Mouse (Mus musculus) neural tube, embryonic 10.5 days (tissue): ENCODE measurements around the gene Opn3.

Source experiments
- DNase-seq: peaks from one replicate; pipeline ENCODE4 v3.0.0-alpha.2; 2017; ENCODE audit warnings: low spot score; ENCODE audit errors: extremely low spot score

Gene Opn3

DNA sequence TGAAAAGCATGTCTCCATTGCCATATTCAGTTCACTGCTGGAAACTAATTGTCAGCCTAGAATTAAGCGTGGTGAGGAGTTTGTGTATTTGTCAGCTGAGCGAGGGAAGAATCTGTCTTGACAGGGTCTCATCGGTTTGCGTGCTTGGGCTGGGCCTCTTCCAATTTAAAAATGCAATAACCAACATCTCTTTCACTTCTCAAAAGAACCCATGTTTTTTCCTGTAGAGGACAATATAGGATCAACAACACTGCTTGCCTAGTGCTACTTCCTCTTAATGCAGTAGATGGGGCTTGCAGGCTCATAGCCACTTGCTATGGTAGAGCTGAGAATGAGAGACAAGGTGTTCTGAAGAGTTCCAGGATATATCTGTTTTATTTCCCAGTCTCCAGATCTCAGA lies 32.7 kb downstream of the Opn3 start:
- no peak for DNase-seq

GRCm38 (mm10) chr1:175648615-175649014 lies 44.0 kb downstream of the Opn3 start:
- no peak for DNase-seq

- DNase-seq, result no peak
Observed at GRCm38 (mm10) chr1:175646952-175647351, 45.6 kb downstream of the Opn3 start.

DNA sequence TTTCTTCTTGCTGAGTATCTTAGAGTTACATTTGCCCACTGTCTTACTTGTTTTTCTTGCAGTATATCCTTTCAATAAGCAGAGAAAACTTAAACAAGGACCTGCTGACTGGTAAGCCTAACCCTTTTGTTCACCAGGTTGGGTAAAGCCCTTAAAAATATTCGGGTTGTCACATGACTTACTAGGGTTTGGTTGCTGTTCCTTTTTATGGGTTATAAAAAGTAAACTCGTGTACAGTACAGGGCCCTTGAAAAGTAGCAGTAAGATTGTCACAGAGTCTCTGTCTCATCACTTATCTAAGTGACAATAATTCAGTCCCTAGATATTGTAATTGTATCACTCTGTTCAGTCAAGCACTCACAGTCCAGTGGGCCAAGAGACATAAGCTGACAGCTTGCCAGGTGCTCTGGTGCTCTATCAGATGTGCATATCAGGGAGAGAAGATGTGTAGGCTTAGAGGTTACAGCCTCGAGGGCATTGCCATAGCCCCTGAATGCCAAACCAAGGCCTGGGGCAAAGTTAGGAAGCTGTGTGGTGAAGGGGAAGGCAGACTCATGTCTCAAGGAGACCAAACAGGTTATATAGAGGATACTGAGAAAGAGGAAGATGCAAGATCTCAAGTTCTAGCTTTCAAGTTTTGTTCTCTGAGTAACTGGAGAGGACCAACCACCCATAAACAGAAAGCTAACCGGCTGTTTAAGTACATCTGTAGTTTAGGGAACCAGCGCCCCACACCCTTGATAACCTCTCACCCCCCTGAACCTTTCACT lies 48.9 kb downstream of the Opn3 start:
- DNase-seq, result no peak

- no peak for DNase-seq
Observed at GRCm38 (mm10) chr1:175640435-175641150, 52.0 kb downstream of the Opn3 start.

GRCm38 (mm10) chr1:175639072-175639471 lies 53.5 kb downstream of the Opn3 start:
- DNase-seq, result no peak

- no peak for DNase-seq
Observed at GRCm38 (mm10) chr1:175637677-175638076, 54.9 kb downstream of the Opn3 start.

DNA sequence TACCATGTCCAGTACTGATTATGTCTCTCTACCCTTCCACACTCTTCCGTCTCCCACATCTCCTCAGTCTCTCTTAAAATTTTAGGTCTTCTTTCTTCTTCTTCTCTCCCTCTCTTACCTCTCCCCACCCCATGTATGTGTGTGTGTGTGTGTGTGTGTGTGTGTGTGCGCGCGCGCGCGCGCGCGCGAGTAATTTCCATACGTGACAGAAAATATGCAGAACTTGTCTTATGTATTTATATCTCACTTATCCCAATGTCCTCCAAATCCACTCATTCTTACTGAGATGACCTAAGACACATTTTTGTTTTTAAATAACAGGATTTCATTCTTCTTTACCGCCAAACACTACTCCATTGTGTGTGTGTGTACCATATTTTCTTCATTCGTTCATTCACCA lies 60.1 kb downstream of the Opn3 start:
- no peak for DNase-seq

DNA sequence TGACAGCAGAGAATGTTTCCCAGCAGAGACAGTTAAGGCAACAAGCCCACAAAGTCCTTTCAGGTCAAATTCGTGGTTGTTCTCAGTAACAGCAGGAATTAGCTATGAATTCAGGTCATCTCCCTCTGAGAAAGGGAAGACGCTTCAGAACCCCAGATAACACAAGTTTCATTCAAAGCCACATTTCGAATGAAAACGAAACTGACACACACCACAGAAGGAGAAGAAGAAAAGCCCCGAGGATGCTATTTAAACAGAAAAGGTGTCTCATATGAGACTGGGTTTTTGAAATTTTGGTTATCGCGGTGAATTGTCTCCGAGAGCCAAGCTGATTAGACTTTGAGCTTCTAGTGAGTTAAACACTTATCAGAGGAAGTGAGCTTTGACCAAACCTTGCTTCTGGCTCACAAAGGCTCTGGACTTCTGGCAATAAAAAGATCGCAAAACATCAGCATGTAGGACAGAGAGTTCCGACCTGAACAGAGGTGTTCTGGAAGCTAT lies 60.8 kb downstream of the Opn3 start:
- no peak for DNase-seq

DNA sequence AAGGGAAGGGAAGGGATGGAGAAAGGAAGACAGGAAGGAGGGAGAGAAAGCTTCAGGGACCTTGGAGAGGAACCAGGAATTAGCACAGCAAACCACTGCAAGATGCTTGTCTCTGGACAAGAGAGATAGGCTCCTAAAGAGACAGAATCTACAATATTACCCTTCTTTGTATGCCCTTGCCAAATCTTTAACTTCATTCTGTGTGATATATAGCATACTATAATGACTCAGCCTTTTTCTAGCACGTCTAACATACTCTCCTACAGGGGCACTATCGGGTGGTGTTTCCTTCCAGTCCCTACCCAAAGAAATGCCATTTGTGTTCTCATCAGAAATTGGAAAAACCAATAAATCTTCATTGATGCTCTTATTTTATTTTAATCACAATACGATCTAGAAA lies 61.5 kb downstream of the Opn3 start:
- no peak for DNase-seq

DNA sequence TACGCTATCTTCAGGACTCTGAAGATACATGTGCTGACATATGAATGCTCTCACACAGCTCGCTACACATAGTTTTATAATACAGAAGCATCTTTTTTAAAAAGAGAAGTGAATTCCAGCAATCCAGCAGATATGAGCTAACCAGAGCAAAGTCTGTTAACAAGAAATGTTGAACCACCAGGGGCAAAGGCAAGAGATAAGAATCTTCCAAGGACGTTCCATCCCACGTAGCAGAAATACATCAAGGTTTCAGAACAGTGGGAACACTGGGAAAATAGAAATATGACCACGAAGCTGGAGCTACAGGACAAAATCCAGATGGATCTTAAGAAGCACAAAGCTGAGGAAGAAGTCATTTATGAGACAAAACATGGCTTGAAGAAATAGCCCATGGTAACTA lies 62.2 kb downstream of the Opn3 start:
- no peak for DNase-seq

GRCm38 (mm10) chr1:175629248-175629647 lies 63.3 kb downstream of the Opn3 start:
- no peak for DNase-seq

DNA sequence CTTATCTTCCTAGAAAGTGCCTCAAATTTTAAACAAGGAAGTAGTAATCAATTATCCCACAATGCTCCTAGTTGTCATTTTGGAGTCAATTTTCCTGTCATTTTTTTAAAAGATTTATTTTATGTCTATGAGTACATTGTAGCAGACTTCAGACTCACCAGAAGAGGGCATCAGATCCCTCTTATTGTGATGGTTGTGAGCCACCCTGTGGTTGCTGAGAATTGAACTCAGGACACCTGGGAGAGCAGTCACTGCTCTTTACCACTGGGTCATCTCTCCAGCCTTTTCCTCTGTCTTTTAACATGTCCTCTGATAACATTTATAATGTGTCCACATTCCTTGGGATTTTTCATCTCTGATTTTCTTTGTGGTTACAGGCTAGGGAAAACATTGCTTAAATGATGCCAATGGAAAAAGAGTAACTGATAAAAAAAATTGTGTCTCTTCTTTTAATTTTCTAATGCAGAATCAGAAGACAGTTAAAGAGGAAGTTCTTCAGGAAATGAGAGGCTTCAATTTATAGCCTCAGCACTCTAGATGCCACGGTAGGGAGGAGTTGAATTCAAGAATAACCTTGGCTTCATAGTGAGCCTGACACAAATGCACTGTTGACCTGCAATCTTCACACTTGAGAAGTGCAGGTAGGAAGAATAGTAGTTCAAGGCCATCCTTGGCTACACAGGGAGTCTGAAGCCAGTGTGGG lies 66.4 kb downstream of the Opn3 start:
- DNase-seq, result no peak

DNA sequence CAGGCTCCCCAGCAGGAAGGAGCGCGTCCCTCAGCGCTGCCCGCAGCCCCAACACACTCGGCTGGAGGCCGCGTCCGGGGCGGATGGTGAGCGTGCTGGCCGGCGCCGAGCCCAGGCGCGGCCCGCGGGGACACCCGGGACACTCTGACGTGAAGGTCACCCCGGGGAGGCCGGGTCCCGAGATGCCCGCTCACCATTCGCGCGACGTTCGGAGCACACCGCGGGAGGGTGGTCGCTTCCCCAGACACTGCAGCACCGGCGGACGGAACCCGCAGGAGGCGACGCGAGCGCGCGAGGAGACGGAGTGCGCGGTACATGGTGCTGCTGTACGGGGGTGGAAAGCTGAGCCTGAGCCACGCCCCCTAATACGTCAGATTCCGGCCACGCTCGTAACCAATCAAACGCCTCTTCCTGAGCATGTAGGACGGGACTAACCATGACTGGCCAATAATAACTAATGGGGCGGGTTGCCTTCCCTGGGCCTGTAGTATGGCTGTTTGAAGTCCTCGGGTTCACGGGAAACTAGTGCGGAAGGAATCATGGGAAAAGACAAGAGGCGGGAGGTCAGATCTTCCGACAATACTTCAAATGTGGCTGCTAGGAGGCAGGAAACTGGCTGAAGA lies 67.2 kb downstream of the Opn3 start, which contains the start of gene Fh1:
Fh1 (minus strand) TSS at position 379 of the 623 bp plus-strand sequence.
- peak; percentile 94 for DNase-seq

DNA sequence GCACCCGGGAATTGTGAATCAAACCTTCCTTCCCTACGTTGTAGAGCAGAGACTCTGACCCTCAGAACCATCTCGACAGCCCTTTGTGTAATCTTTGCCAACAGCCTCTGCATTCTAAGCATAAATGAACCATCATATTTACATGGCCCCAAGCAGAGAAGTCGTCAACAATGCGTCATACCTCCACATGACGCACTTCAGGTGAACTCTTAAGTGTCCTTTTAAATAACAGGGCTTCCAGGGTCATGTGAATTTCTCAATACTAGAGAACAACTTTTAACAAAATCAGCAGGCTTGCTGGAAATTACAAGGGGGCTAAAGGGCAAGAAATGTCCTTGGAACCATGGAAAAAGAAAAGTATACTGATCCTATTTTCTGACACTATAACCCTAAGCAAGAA lies 68.9 kb downstream of the Opn3 start:
- no peak for DNase-seq

DNA sequence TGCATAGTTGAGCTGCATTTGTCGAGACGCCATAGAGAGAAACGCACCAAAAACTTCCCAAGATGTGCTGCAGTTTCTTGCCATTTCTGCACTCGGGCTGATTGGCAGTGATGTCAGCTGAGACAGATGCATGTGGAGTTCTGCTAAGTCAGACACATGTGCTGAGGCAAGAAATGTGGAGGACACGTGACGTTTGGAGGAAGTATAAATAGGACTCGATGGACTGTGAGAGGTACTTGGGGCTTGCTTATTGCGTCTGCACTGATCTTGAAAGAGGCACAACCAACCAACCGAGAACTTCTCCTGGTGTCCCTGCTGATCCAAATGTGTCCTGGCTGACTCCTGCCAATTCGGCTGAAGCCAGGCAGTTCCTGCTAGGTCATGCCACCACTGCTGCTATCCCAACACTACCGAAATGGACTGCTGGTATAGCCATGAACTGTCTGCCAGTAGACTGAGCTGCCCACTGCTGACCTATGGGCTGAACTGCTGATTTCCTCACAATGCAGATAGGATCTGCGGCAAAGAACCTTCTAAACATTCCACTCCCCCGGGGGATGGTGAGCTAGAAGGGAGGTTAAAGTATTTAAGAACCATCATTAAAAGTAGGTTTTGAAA lies 72.7 kb downstream of the Opn3 start, which contains the start of gene Kmo:
Kmo (plus strand) TSS at position 568 of the 618 bp plus-strand sequence.
- no peak for DNase-seq

GRCm38 (mm10) chr1:175614992-175615391 lies 77.6 kb downstream of the Opn3 start:
- no peak for DNase-seq
